Mouse (Mus musculus) forebrain, embryonic 13.5 days (tissue): ENCODE results near the gene Mcemp1. TPM values are rescaled to one million over a fixed set of nuclear protein-coding genes. Genes with fewer than 3 reads are reported as not detected.

Source experiments
- ATAC-seq: fragments of 200-750 bp; cut with Nextera tagmentation; 2 replicates; pipeline ENCODE4 v1.8.0; 2017
- H3K27ac ChIP-seq: fragments of 300-500 bp; sonication (generic); 2 replicates; pipeline ENCODE4 v1.5.1; 2015; ENCODE audit warnings: inconsistent platforms, mild to moderate bottlenecking, moderate library complexity
- H3K27me3 ChIP-seq: fragments of 300-500 bp; sonication (generic); 2 replicates; pipeline ENCODE4 v1.6.1; 2015; ENCODE audit warnings: mild to moderate bottlenecking, inconsistent platforms
- H3K36me3 ChIP-seq: fragments of 300-500 bp; sonication (generic); 2 replicates; pipeline ENCODE4 v1.6.1; 2015; ENCODE audit warnings: mild to moderate bottlenecking, inconsistent platforms; ENCODE audit not compliant: poor library complexity, severe bottlenecking
- H3K4me1 ChIP-seq: fragments of 300-500 bp; sonication (generic); 2 replicates; pipeline ENCODE4 v1.6.1; 2015; ENCODE audit warnings: inconsistent platforms
- H3K4me2 ChIP-seq: fragments of 300-500 bp; sonication (generic); 2 replicates; pipeline ENCODE4 v1.6.1; 2015; ENCODE audit warnings: inconsistent platforms, mild to moderate bottlenecking, moderate library complexity
- H3K4me3 ChIP-seq: fragments of 300-500 bp; sonication (generic); 2 replicates; pipeline ENCODE4 v1.5.1; 2015; ENCODE audit warnings: mild to moderate bottlenecking, inconsistent platforms
- H3K9ac ChIP-seq: fragments of 300-500 bp; sonication (generic); 2 replicates; pipeline ENCODE4 v1.6.1; 2015; ENCODE audit warnings: mild to moderate bottlenecking, inconsistent platforms
- H3K9me3 ChIP-seq: fragments of 300-500 bp; sonication (generic); replicated peaks from 2 replicates; pipeline ENCODE4 v1.6.1; 2016; ENCODE audit warnings: inconsistent platforms
- WGBS: fragments of 180-500 bp; shearing (Covaris S2); methylation state at CpG from one replicate; pipeline ENCODE4 v1.1.7; 2015; 5-methylcytosine and 5-hydroxymethylcytosine counted together
- polyA plus RNA-seq: library from polyadenylated mRNA; unstranded; fragments of >200 nt; fragmentation: Nextera tagmentation; extraction: Ambion mirVana; gene quantifications from 2 replicates; pipeline ENCODE4 v1.2.1, GENCODE M21; 2015

Mcemp1 gene
- polyA plus RNA-seq, 1 experiment from 2014 or later: 0.18 TPM

DNA sequence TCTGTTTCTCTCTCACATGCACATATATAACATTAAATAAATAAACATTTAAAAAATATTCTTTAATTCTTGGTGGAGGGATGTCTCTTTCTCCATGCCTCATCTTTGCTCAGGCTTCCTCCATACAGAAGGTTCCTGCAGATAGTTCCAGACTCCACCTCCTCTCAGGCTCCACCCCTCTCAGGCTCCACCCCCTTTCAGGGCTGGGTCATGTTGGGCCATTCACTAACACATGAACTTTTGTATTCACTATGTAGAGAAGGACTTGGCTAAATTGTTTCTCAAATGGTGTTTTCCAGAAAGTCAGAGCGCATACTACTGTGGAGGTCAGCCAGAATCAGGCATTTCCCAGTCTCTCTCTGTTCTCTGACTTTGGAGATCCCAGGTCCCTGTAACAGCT lies 35.9 kb downstream of the Mcemp1 start:
- Histone ChIP-seq H3K9ac (no peak overlapping the region), H3K9me3 (no peaks in the 10 kb centered on the region), H3K4me2 (no peak overlapping the region), H3K4me3 (no peak overlapping the region), H3K36me3 (no peaks in the 10 kb centered on the region), H3K27ac (no peak overlapping the region), H3K27me3 (no peaks in the 10 kb centered on the region), H3K4me1 (no peaks in the 10 kb centered on the region)
- 97% methylated on average over 1 of the region's 1 CpGs for WGBS
- ATAC-seq: no peak

DNA sequence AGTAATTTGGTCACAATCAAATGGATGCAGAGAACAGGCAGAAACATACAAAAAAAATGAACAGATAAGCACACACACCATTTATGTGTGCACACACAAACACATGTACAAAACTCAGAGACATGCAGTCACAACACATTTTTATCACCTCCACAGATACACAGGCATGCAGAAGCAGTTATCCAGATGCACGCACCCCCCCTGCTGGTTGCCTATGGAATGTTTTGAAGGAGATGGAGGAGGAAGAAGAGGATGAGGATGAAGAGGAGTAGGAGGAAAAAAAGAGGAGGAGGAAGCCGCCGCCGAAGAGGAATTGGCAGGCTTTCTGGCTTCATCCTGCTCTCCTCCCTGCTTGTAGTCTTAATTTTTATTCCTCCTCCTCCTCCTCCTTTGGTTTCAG lies 40.2 kb downstream of the Mcemp1 start:
- H3K9ac ChIP-seq: no peak overlapping the region
- no peak for ATAC-seq
- 65% methylated on average over 4 of the region's 4 CpGs for WGBS

DNA sequence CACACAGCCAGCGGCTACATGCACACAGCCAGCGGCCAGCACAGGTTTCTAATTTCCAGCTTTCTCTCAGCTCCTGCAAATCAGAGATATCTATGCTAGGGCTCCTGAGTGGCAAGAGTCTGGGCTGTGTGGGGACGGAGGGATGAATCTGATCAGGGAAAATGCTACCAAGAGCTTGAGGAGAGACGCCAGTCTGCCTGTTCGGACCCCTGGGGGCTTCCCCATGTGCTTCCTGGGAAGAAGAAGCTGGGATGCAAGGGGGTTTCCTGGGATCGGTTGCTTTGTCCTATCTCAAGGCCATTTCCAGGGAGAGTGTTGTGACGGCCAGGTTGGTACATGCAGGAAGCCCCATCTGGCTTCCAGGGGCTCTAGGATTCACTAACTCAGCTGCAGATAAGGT lies 42.1 kb downstream of the Mcemp1 start:
- 75% methylated on average over 7 of the region's 7 CpGs for WGBS
- Histone ChIP-seq H3K4me1 (no peaks in the 10 kb centered on the region), H3K9me3 (no peaks in the 10 kb centered on the region), H3K4me3 (no peak overlapping the region), H3K9ac (no peak overlapping the region), H3K4me2 (no peak overlapping the region), H3K36me3 (no peaks in the 10 kb centered on the region), H3K27ac (no peak overlapping the region), H3K27me3 (no peaks in the 10 kb centered on the region)
- ATAC-seq: no peak

More for the DNA sequence above, 40.2 kb downstream of the Mcemp1 start:
- H3K27ac ChIP-seq: no peak overlapping the region
- H3K36me3 ChIP-seq: no peaks in the 10 kb centered on the region
- H3K9me3 ChIP-seq: no peaks in the 10 kb centered on the region
- no peak overlapping the region for H3K4me2 ChIP-seq
- no peaks in the 10 kb centered on the region for H3K27me3 ChIP-seq
- no peaks in the 10 kb centered on the region for H3K4me1 ChIP-seq
- H3K4me3 ChIP-seq: no peak overlapping the region

DNA sequence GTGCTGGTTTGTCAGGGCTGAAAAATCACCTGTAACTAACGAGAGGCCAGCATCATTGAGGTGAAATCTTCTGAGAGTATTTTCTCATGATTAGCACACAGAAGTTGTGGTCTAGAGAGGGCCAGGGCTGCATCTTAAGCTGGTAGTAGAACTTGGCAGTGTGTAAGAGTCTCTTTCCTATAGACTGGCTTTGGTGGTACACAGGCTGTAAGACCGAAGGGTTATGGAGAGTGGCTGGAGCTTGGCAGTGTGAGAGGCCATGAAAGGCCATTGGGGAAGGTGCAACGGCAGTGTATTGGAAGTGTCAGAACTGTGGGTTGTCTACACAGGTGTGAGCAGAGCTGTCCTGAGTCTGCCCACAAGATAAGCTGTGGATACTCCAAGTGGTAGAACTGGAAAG lies 44.8 kb downstream of the Mcemp1 start:
- Histone ChIP-seq H3K4me1 (no peaks in the 10 kb centered on the region), H3K36me3 (no peaks in the 10 kb centered on the region), H3K27me3 (no peaks in the 10 kb centered on the region), H3K9ac (no peak overlapping the region), H3K4me2 (no peak overlapping the region), H3K4me3 (no peak overlapping the region), H3K9me3 (no peaks in the 10 kb centered on the region), H3K27ac (no peak overlapping the region)
- WGBS: 89% methylated on average over 3 of the region's 3 CpGs
- ATAC-seq: no peak

DNA sequence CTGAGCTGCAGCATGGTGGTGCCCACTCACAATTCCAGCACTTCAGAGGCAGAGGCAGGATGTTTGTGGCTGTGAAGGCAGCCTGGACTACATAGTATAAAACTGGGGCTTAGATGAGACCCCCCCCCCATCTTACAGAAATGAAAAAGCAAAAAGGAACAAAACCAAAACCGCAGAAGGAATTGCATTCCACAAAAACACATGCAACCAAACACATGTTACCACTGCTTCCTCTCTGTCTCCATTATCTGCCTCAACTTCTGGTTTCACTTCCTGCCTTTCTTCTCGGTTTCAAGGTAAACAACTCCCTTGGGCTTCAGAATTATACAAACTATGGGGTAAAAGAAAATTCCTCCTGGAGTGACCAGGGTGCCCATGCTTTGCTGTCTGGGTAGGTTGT lies 46.1 kb downstream of the Mcemp1 start:
- Histone ChIP-seq H3K4me3 (no peak overlapping the region), H3K27ac (no peak overlapping the region), H3K27me3 (no peaks in the 10 kb centered on the region), H3K36me3 (no peaks in the 10 kb centered on the region), H3K9ac (no peak overlapping the region), H3K4me2 (no peak overlapping the region), H3K9me3 (no peaks in the 10 kb centered on the region), H3K4me1 (no peaks in the 10 kb centered on the region)
- whole genome bisulfite sequencing: 69% methylated on average over 2 of the region's 2 CpGs
- ATAC-seq: no peak

DNA sequence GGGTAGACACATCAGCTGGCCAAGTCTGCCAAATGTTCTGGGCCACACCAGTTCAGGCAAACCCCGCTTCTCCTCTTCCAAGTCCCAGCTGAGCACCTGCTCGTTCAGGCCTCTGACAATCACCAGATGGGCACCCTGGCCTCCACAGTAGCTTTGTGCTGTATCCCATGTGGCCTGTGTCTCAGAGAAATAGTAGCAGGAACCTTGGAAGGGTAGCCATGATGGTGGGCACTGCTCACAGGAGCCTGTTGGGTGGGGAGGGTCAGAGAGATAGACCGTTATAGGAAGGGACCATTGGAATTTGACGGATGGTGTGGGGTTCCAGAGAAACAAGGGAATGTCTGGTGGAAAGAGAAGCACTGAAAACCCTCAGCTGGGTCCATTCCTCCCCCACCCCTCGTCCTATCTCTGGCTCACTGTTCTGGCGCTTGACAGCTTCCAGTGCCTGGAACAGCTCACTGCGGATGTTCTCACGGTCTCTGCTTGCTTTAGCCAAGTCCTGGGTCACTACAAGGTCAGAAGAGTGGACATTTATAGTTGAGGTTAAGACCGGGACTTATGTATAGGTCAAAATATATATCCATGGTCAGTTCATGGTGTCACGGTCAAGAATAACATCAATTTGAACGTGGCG lies 51.9 kb downstream of the Mcemp1 start:
- ATAC-seq: no peak
- Histone ChIP-seq H3K4me3 (no peak overlapping the region), H3K9me3 (no peaks in the 10 kb centered on the region), H3K27ac (no peak overlapping the region), H3K9ac (no peak overlapping the region), H3K27me3 (no peaks in the 10 kb centered on the region), H3K36me3 (no peaks in the 10 kb centered on the region), H3K4me1 (no peaks in the 10 kb centered on the region), H3K4me2 (no peak overlapping the region)
- WGBS: 84% methylated on average over 12 of the region's 12 CpGs

DNA sequence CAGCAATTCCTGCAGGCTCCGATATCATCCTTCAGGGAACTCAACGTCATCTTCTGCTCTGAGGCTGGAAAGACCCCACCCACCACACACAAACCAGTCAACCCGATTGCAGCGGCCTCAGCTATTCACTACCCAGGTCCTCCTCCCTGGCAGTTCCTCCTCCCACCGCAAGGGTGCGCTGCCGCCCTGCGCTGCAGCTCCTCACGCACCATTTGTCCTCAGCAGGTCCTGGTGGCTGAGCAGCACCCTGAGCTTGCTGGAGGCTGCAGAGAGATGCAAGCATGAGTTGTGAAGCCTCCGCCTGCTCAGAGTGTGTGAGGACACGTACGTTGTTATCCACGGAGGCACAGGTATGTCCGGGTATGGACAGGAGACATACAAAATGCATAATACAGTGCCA lies 53.0 kb downstream of the Mcemp1 start:
- 17% methylated on average over 14 of the region's 14 CpGs for whole genome bisulfite sequencing
- 0 out of 2 replicates have a peak overlapping the region, but pooled peaks have one; percentile 5 for H3K4me2 ChIP-seq
- H3K9me3 ChIP-seq: no peaks in the 10 kb centered on the region
- H3K4me3 ChIP-seq: no peak overlapping the region
- H3K36me3 ChIP-seq: no peaks in the 10 kb centered on the region
- H3K9ac ChIP-seq: no peak overlapping the region
- H3K27me3 ChIP-seq: no peaks in the 10 kb centered on the region
- H3K27ac ChIP-seq: no peak overlapping the region
- peak; percentile 51; the same call in 1 of the 2 replicates for ATAC-seq
- no peaks in the 10 kb centered on the region for H3K4me1 ChIP-seq

Other genes with a start within 250 kb of the Mcemp1 start
- gene Pex11g, start 198.1 kb upstream of the Mcemp1 start, polyA plus RNA-seq: 3.9 and 4.8 TPM in 2 replicates
- 0.10 TPM in 1 of 2 replicates, not detected in the other for gene Tex45, start 194.9 kb upstream of the Mcemp1 start, polyA plus RNA-seq
- 67.2 and 72.0 TPM in 2 replicates for gene Zfp358, start 172.6 kb upstream of the Mcemp1 start, polyA plus RNA-seq
- gene Mcoln1, start 165.3 kb upstream of the Mcemp1 start, polyA plus RNA-seq: 68.5 and 68.7 TPM in 2 replicates
- gene Pnpla6, start 150.4 kb upstream of the Mcemp1 start, polyA plus RNA-seq: 20.3 and 23.8 TPM in 2 replicates
- 1.6 and 2.3 TPM in 2 replicates for gene C330021F23Rik, start 97.8 kb upstream of the Mcemp1 start, polyA plus RNA-seq
- gene Camsap3, start 78.5 kb upstream of the Mcemp1 start, polyA plus RNA-seq: 19.5 and 19.9 TPM in 2 replicates
- gene Xab2, start 44.4 kb upstream of the Mcemp1 start, polyA plus RNA-seq: 64.0 and 72.5 TPM in 2 replicates
- 113 and 138 TPM in 2 replicates for gene Pet100, start 44.2 kb upstream of the Mcemp1 start, polyA plus RNA-seq
- gene Pcp2, start 40.2 kb upstream of the Mcemp1 start, polyA plus RNA-seq: 0.17 and 0.35 TPM in 2 replicates
- gene Stxbp2, start 34.8 kb upstream of the Mcemp1 start, polyA plus RNA-seq: 35.7 and 40.1 TPM in 2 replicates
- gene Retn, start 10.0 kb upstream of the Mcemp1 start, polyA plus RNA-seq: 0.31 and 0.64 TPM in 2 replicates
- 6.5 and 9.0 TPM in 2 replicates for gene Fcor, start 6.6 kb downstream of the Mcemp1 start, polyA plus RNA-seq
- 52.0 and 57.4 TPM in 2 replicates for gene Trappc5, start 10.5 kb downstream of the Mcemp1 start, polyA plus RNA-seq
- 0.23 and 0.37 TPM in 2 replicates for gene Fcer2a, start 28.4 kb downstream of the Mcemp1 start, polyA plus RNA-seq
- not detected in 2 replicates for gene Clec4g, start 54.9 kb downstream of the Mcemp1 start, polyA plus RNA-seq
- gene Cd209a, start 83.2 kb downstream of the Mcemp1 start, polyA plus RNA-seq: not detected in 2 replicates
- gene Cd209e, start 188.6 kb downstream of the Mcemp1 start, polyA plus RNA-seq: not detected in 2 replicates
- gene Cd209d, start 212.8 kb downstream of the Mcemp1 start, polyA plus RNA-seq: not detected in 2 replicates